Mouse (Mus musculus) kidney, adult 2 months (tissue): Measurements from ENCODE around the gene Phf5a.

Source experiments
- CTCF ChIP-seq: fragments of 200-500 bp; conservative IDR thresholded peaks from 2 replicates; pipeline ENCODE4 v1.5.1; 2011; ENCODE audit warnings: low read depth, mild to moderate bottlenecking, control low read depth, low read length, moderate library complexity, mixed read lengths; ENCODE audit not compliant: insufficient read depth, insufficient read length
- POLR2A ChIP-seq: fragments of 200-500 bp; IDR thresholded peaks from one replicate; pipeline ENCODE4 v1.6.1; 2011; ENCODE audit warnings: low read depth, low read length, control low read depth

GRCm38 (mm10) chr15:81828426-81829207 is 43.1 kb downstream of the Phf5a start:
- TF ChIP-seq POLR2A (no peak), CTCF (no peak)
